Mouse (Mus musculus): ENCODE results near the gene Vmn1r30. TPM values are rescaled to one million over a fixed set of nuclear protein-coding genes. Genes with fewer than 3 reads are reported as not detected.

The Vmn1r30 gene
- not detected in 2 replicates for total RNA-seq (2015; ENCODE audit: low replicate concordance)
- not detected in 2 replicates for total RNA-seq (2017; ENCODE audit: low replicate concordance)

DNA sequence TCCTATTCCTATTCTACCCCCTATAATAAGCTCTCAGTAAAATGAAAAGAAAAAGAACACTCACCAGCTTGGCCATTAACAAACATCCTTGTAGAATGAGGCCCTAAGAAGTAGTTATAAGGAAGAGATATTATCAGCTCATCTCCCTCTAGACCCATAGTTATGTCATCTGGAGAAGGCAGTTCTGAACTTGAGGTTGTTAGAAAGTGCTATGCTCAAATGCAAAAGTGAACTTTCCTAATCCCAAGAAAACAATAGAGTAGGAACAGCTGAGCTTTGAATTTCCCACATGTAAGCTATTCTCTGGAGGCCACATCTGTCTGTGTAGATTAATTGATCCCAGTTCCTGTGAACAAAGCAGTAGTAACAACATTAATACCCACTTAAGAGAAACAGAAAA is at the start of gene Vmn1r30:
Gene Vmn1r30, minus strand, starts transcription at position 101 of the 400 bp plus-strand sequence.
- ATAC-seq (replicated peaks; ENCODE audit: low FRiP score, poor library complexity, severe bottlenecking): no peak

DNA sequence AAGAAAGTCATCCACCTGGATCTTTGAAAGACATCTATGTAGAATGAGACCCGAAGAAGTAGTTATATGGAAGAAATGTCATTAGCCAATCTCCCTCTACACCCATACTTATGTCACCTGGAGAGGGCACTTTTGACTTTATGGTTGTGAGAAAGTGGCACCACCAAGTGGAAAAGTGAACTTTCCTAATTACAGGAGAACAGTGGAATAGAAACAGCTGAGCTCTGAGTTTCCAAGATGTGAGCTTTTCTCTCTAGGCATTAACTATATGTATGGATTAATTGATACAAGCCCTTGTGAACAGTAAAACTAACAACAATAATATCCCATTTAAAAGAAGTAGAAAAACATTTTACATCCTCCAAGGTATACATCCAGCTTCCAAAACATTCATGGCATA is 32.0 kb upstream of the Vmn1r30 start, which contains the start of gene Vmn1r31:
Gene Vmn1r31, minus strand, starts transcription at position 101 of the 400 bp plus-strand sequence.
- no peak for ATAC-seq (replicated peaks; ENCODE audit: low FRiP score, poor library complexity, severe bottlenecking)

Other genes starting within 250 kb of the Vmn1r30 start
- gene Vmn1r27, start 224.6 kb downstream of the Vmn1r30 start, total RNA-seq (2015; ENCODE audit: low replicate concordance): not detected in 2 replicates
- not detected in 2 replicates for gene Vmn1r27, start 224.6 kb downstream of the Vmn1r30 start, total RNA-seq (2017; ENCODE audit: low replicate concordance)
- not detected in 2 replicates for gene Vmn1r28, start 181.3 kb downstream of the Vmn1r30 start, total RNA-seq (2015; ENCODE audit: low replicate concordance)
- gene Vmn1r28, start 181.3 kb downstream of the Vmn1r30 start, total RNA-seq (2017; ENCODE audit: low replicate concordance): not detected in 2 replicates
- not detected in 2 replicates for gene Vmn1r29, start 141.8 kb downstream of the Vmn1r30 start, total RNA-seq (2015; ENCODE audit: low replicate concordance)
- not detected in 2 replicates for gene Vmn1r29, start 141.8 kb downstream of the Vmn1r30 start, total RNA-seq (2017; ENCODE audit: low replicate concordance)
- not detected in 2 replicates for gene Vmn1r31, start 31.9 kb upstream of the Vmn1r30 start, total RNA-seq (2015; ENCODE audit: low replicate concordance)
- not detected in 2 replicates for gene Vmn1r31, start 31.9 kb upstream of the Vmn1r30 start, total RNA-seq (2017; ENCODE audit: low replicate concordance)
- 226 and 296 TPM in 2 replicates for gene Abcg2, start 141.1 kb upstream of the Vmn1r30 start, total RNA-seq (2015; ENCODE audit: low replicate concordance)
- gene Abcg2, start 141.1 kb upstream of the Vmn1r30 start, total RNA-seq (2017; ENCODE audit: low replicate concordance): 601 and 799 TPM in 2 replicates

Measured in erythroid progenitor cell, adult 5-6 weeks (primary cell).